20 mouse cellular contexts compared by ENCODE assay signal in genomic region chr13:30754825-30755476, GRCm38 (mm10). TPM values are rescaled to one million over a fixed set of nuclear protein-coding genes. Genes with fewer than 3 reads are reported as not detected.
DNase-seq lines count a peak whose midpoint lies in the region; ATAC-seq and TF ChIP-seq lines count a peak whose summit lies in the region.
"Had no signal": no experiment of that assay in that cellular context is flagged by ENCODE, and none has a peak within 500 bp of the region (broad histone marks: within the 10 kb centered on the region; RNA-seq: fewer than 3 reads in every experiment).

No protein-coding gene starts in this region.

- peak; percentile 63; the same call in 1 of the 2 replicates for TF ChIP-seq POLR2A in CH12.LX (IDR thresholded peaks at IDR 0.05; ENCODE audit: low read depth, low read length)

- H3K9me3 ChIP-seq in lung, embryonic 15.5 days: no peaks in the 10 kb centered on the region
- no peaks in the 10 kb centered on the region for H3K9me3 ChIP-seq in lung, postnatal 0 days (ENCODE audit: low read length)
- no peaks in the 10 kb centered on the region for H3K9me3 ChIP-seq in CH12.LX (replicated peaks; ENCODE audit: low read length)
- no peaks in the 10 kb centered on the region for H3K9me3 ChIP-seq in intestine, embryonic 15.5 days
- H3K9me3 ChIP-seq: embryonic facial prominence, embryonic 12.5 days; forebrain, embryonic 13.5 days; heart, embryonic 10.5 days; hindbrain, embryonic 12.5 days had no signal

- WGBS in lung, embryonic 15.5 days: 69% methylated on average over 10 of the region's 10 CpGs
- 57% methylated on average over 10 of the region's 10 CpGs for WGBS in lung, postnatal 0 days
- WGBS in intestine, embryonic 15.5 days: 73% methylated on average over 10 of the region's 10 CpGs

- TF ChIP-seq EP300 in lung, postnatal 0 days (IDR thresholded peaks at IDR 0.05): no peak
- no peak for TF ChIP-seq EP300 in CH12.LX (IDR thresholded peaks at IDR 0.05; ENCODE audit: low read length)

- in situ Hi-C loops in CH12.LX (cut with MboI; ENCODE audit: low pct_ligation_motif_present, low pct_unique_long_range_greater_than_20kb, low sequenced_read_pairs): loop anchor here (5.0 to 10.0 kb wide), 3 partner anchors 38 to 150 kb away; no protein-coding TSS in a partner anchor

- dilution Hi-C loops in CH12.LX (cut with MboI; ENCODE audit: extremely low pct_ligation_motif_present, extremely low pct_unique_long_range_greater_than_20kb, low sequenced_read_pairs): no loop called here

- H3K4me2 ChIP-seq in lung, embryonic 15.5 days: no peak overlapping the region
- no peak overlapping the region for H3K4me2 ChIP-seq in lung, postnatal 0 days (replicated peaks; ENCODE audit: low read depth, low read length)
- peak overlapping the region; percentile 95 for H3K4me2 ChIP-seq in CH12.LX (ENCODE audit: insufficient read depth, low read depth, poor library complexity, severe bottlenecking)
- H3K4me2 ChIP-seq in intestine, embryonic 15.5 days (replicated peaks): no peak overlapping the region
- H3K4me2 ChIP-seq: embryonic facial prominence, embryonic 12.5 days; forebrain, embryonic 13.5 days; hindbrain, embryonic 12.5 days had no signal

- H3K36me3 ChIP-seq in lung, embryonic 15.5 days: no peaks in the 10 kb centered on the region
- no peaks in the 10 kb centered on the region for H3K36me3 ChIP-seq in lung, postnatal 0 days (ENCODE audit: insufficient read depth, low read length)
- H3K36me3 ChIP-seq in CH12.LX (replicated peaks in 1 of 2; ENCODE audit: control insufficient read depth in 1 of 2, insufficient read depth in 1 of 2, low read length in 1 of 2): peaks cover 72 to 93% of the 10 kb centered on the region in 2 experiments
- H3K36me3 ChIP-seq in intestine, embryonic 15.5 days: no peaks in the 10 kb centered on the region
- H3K36me3 ChIP-seq: embryonic facial prominence, embryonic 12.5 days; heart, embryonic 10.5 days; hindbrain, embryonic 12.5 days had no signal

- DNase-seq in lung, postnatal 0 days (ENCODE audit: low spot score): no peak
- DNase-seq in CH12.LX (ENCODE audit: extremely low read depth): no peak
- no peak for DNase-seq in spleen, postnatal 10 days (ENCODE audit: low spot score in 2 of 2)
- DNase-seq in left cerebral cortex, adult 9 months (ENCODE audit: low spot score in 2 of 2): no peak
- DNase-seq: adrenal gland, postnatal 10 days; cerebellum, adult 11 months; cerebellum, adult 8-10 months; cerebellum, postnatal 14 days; forebrain, postnatal 0 days; gastrocnemius, adult 2 months; gastrocnemius, postnatal 25 days; heart, postnatal 10 days; heart, postnatal 4 days had no signal

- no peak for TF ChIP-seq RAD21 in CH12.LX (IDR thresholded peaks at IDR 0.05; ENCODE audit: low read depth, low read length)

- H3K27me3 ChIP-seq in lung, embryonic 15.5 days: peaks cover 30% of the 10 kb centered on the region
- peaks cover 15% of the 10 kb centered on the region for H3K27me3 ChIP-seq in lung, postnatal 0 days (replicated peaks; ENCODE audit: insufficient read depth, low read length)
- no peaks in the 10 kb centered on the region for H3K27me3 ChIP-seq in CH12.LX (replicated peaks)
- peaks cover 22% of the 10 kb centered on the region for H3K27me3 ChIP-seq in intestine, embryonic 15.5 days (replicated peaks)

- peaks cover 7% of the 10 kb centered on the region for H3K4me1 ChIP-seq in lung, embryonic 15.5 days
- H3K4me1 ChIP-seq in lung, postnatal 0 days (ENCODE audit: insufficient read depth, low read depth, low read length): peaks cover 4% of the 10 kb centered on the region
- H3K4me1 ChIP-seq in CH12.LX (ENCODE audit: control insufficient read depth in 1 of 2, insufficient read depth in 2 of 2): peaks cover 6 to 68% of the 10 kb centered on the region in 2 experiments
- peaks cover 6% of the 10 kb centered on the region for H3K4me1 ChIP-seq in intestine, embryonic 15.5 days (replicated peaks)

- TF ChIP-seq CTCF in lung, postnatal 0 days (IDR thresholded peaks at IDR 0.05): no peak
- no peak for TF ChIP-seq CTCF in CH12.LX (conservative IDR thresholded peaks at IDR 0.05 in 1 of 2, IDR thresholded peaks at IDR 0.05 in 1 of 2; ENCODE audit: low read depth in 2 of 2, low read length in 2 of 2)

- H3K27ac ChIP-seq in lung, embryonic 15.5 days: no peak overlapping the region
- H3K27ac ChIP-seq in lung, postnatal 0 days (ENCODE audit: low read length): no peak overlapping the region
- peak overlapping the region; percentile 30; the same call in 1 of the 2 replicates for H3K27ac ChIP-seq in CH12.LX (ENCODE audit: insufficient read depth, low read depth)
- no peak overlapping the region for H3K27ac ChIP-seq in intestine, embryonic 15.5 days
- H3K27ac ChIP-seq: embryonic facial prominence, embryonic 12.5 days; forebrain, embryonic 13.5 days; gastrocnemius, adult 2 months; heart, embryonic 10.5 days; hindbrain, embryonic 12.5 days had no signal

- peaks cover 98% of the 10 kb centered on the region for H3K79me2 ChIP-seq in CH12.LX (replicated peaks; ENCODE audit: control insufficient read depth, extremely low read depth, insufficient read depth, poor library complexity, severe bottlenecking)

- 0 out of 2 replicates have a peak, but pooled peaks have one; percentile 31 for ATAC-seq in lung, embryonic 15.5 days (ENCODE audit: borderline replicate concordance, extremely low read depth, low FRiP score, low TSS enrichment)
- ATAC-seq in lung, postnatal 0 days: no peak
- ATAC-seq in intestine, embryonic 15.5 days: peak; percentile 69
- ATAC-seq: forebrain, embryonic 13.5 days; forebrain, postnatal 0 days had no signal

- no peak overlapping the region for H3K9ac ChIP-seq in lung, embryonic 15.5 days
- H3K9ac ChIP-seq in lung, postnatal 0 days (replicated peaks; ENCODE audit: low read depth): no peak overlapping the region
- H3K9ac ChIP-seq in CH12.LX (ENCODE audit: insufficient read depth, low read depth): peak overlapping the region; percentile 77; the same call in 1 of the 2 replicates
- H3K9ac ChIP-seq in intestine, embryonic 15.5 days: no peak overlapping the region
- H3K9ac ChIP-seq: embryonic facial prominence, embryonic 12.5 days; forebrain, embryonic 13.5 days; forebrain, postnatal 0 days; hindbrain, embryonic 12.5 days had no signal

- H3K4me3 ChIP-seq in lung, embryonic 15.5 days: no peak overlapping the region
- no peak overlapping the region for H3K4me3 ChIP-seq in lung, postnatal 0 days (ENCODE audit: low read depth, low read length)
- peak overlapping the region; percentile 15 to 98 (median 87) for H3K4me3 ChIP-seq in CH12.LX (replicated peaks in 1 of 3; ENCODE audit: low read depth in 2 of 3, low read length in 2 of 3, poor library complexity in 1 of 3)
- H3K4me3 ChIP-seq in intestine, embryonic 15.5 days (replicated peaks): no peak overlapping the region
- H3K4me3 ChIP-seq: embryonic facial prominence, embryonic 12.5 days; forebrain, embryonic 13.5 days; gastrocnemius, adult 2 months; heart, embryonic 10.5 days; hindbrain, embryonic 12.5 days had no signal

TF ChIP-seq in CH12.LX, 34 proteins besides CTCF, POLR2A, EP300 and RAD21:
- TF ChIP-seq MXI1 (IDR thresholded peaks at IDR 0.05; ENCODE audit: low read depth, low read length) (peak; percentile 11; the same call in 1 of the 2 replicates), SMC3 (IDR thresholded peaks at IDR 0.05; ENCODE audit: low read depth, low read length) (0 out of 2 replicates have a peak, but pooled peaks have one; percentile 1), ELF1 (IDR thresholded peaks at IDR 0.05; ENCODE audit: low read depth, low read length) (no peak), POLR2AphosphoS2 (IDR thresholded peaks at IDR 0.05; ENCODE audit: low read depth, low read length) (no peak), HCFC1 (IDR thresholded peaks at IDR 0.05; ENCODE audit: low read depth, low read length) (no peak), PAX5 (IDR thresholded peaks at IDR 0.05; ENCODE audit: low read length) (no peak), GABPA (IDR thresholded peaks at IDR 0.05; ENCODE audit: insufficient replicate concordance, low read depth, low read length) (no peak), TCF12 (IDR thresholded peaks at IDR 0.05; ENCODE audit: low read depth, low read length) (no peak), ZC3H11A (IDR thresholded peaks at IDR 0.05; ENCODE audit: low read depth, low read length) (no peak), E2F4 (IDR thresholded peaks at IDR 0.05; ENCODE audit: insufficient replicate concordance, low read depth, low read length) (no peak), ETS1 (conservative IDR thresholded peaks at IDR 0.05; ENCODE audit: low read depth, low read length) (no peak)
TF ChIP-seq in CH12.LX: peak in this region for 2.

RNA-seq across cellular contexts. Expression of gene Irf4, which starts 5.9 kb away (rescaled TPM):
- 0.15 and 0.17 TPM in 2 replicates for polyA plus RNA-seq in lung, embryonic 15.5 days (2015; fragmentation: Nextera tagmentation; extraction: Ambion mirVana)
- polyA plus RNA-seq in lung, postnatal 0 days (2015; fragmentation: Nextera tagmentation; extraction: Ambion mirVana): 0.21 and 0.33 TPM in 2 replicates
- 115 and 138 TPM in 2 replicates for total RNA-seq in CH12.LX (2012; rRNA removed)
- 122 and 142 TPM in 2 replicates for total RNA-seq in CH12.LX (2014; rRNA removed)
- 74.5 and 81.7 TPM in 2 replicates for polyA plus RNA-seq in CH12.LX (2012; ENCODE audit: insufficient read length, low read depth)
- 0.11 and 0.18 TPM in 2 replicates for polyA plus RNA-seq in intestine, embryonic 15.5 days (2015; fragmentation: Nextera tagmentation; extraction: Ambion mirVana)
- total RNA-seq: MEL had no signal

Comparison
In these comparisons a context has a peak if more than half of its experiments do, and no peak if none do; other contexts are left out.
1. H3K4me3 ChIP-seq: peak in CH12.LX (3 of 3); none in lung, embryonic 15.5 days (single experiment), lung, postnatal 0 days (single experiment) and intestine, embryonic 15.5 days (single experiment).
2. RNA of gene Irf4, which starts 5.9 kb away (polyA plus RNA-seq): 74.5 to 81.7 TPM in CH12.LX; 0.21 to 0.33 TPM in lung, postnatal 0 days, 0.11 to 0.18 TPM in intestine, embryonic 15.5 days and 0.15 to 0.17 TPM in lung, embryonic 15.5 days; every median in the first group is over 10 times any median in the second.